8 mouse cellular contexts compared by ENCODE assay signal in genomic region chr16:16828757-16829615, GRCm38 (mm10). TPM values are rescaled to one million over a fixed set of nuclear protein-coding genes. Genes with fewer than 3 reads are reported as not detected.
DNase-seq lines count a peak whose midpoint lies in the region; ATAC-seq lines count a peak whose summit lies in the region.

Gene Spag6l, minus strand, starts transcription at chr16:16829456.

- peak; percentile 67 for ATAC-seq in heart, embryonic 11.5 days (replicated peaks; ENCODE audit: insufficient number of reproducible peaks, low FRiP score, low TSS enrichment)
- peak; percentile 92 for ATAC-seq in kidney, embryonic 15.5 days (replicated peaks; ENCODE audit: low FRiP score)
- ATAC-seq in limb, embryonic 15.5 days (ENCODE audit: insufficient number of reproducible peaks, low FRiP score, low TSS enrichment, low read depth), result peak; percentile 58
- peak; percentile 98 for ATAC-seq in midbrain, embryonic 15.5 days (replicated peaks)

- no peaks in the 10 kb centered on the region for H3K4me1 ChIP-seq in heart, embryonic 11.5 days (ENCODE audit: control insufficient read depth, insufficient read depth, low read length)
- peaks cover 7% of the 10 kb centered on the region for H3K4me1 ChIP-seq in kidney, embryonic 15.5 days
- H3K4me1 ChIP-seq in limb, embryonic 15.5 days, result peaks cover 6% of the 10 kb centered on the region
- no peaks in the 10 kb centered on the region for H3K4me1 ChIP-seq in midbrain, embryonic 15.5 days

- H3K9me3 ChIP-seq in heart, embryonic 11.5 days (replicated peaks; ENCODE audit: control insufficient read depth, low read length), result no peaks in the 10 kb centered on the region
- no peaks in the 10 kb centered on the region for H3K9me3 ChIP-seq in kidney, embryonic 15.5 days (replicated peaks)
- H3K9me3 ChIP-seq in limb, embryonic 15.5 days, result no peaks in the 10 kb centered on the region
- H3K9me3 ChIP-seq in midbrain, embryonic 15.5 days, result no peaks in the 10 kb centered on the region

- WGBS in heart, embryonic 11.5 days (ENCODE audit: insufficient replicate concordance), result 8% methylated on average over 33 of the region's 33 CpGs
- WGBS in kidney, embryonic 15.5 days, result 6% methylated on average over 33 of the region's 33 CpGs
- WGBS in limb, embryonic 15.5 days, result 5% methylated on average over 32 of the region's 33 CpGs
- WGBS in midbrain, embryonic 15.5 days, result 7% methylated on average over 33 of the region's 33 CpGs

- peak within 1 kb of the TSS; percentile 60 for H3K9ac ChIP-seq in heart, embryonic 11.5 days (ENCODE audit: low read depth, low read length)
- H3K9ac ChIP-seq in kidney, embryonic 15.5 days, result peak within 1 kb of the TSS; percentile 21; the same call in 1 of the 2 replicates
- H3K9ac ChIP-seq in limb, embryonic 15.5 days, result no peak within 1 kb of the TSS
- H3K9ac ChIP-seq in midbrain, embryonic 15.5 days, result peak within 1 kb of the TSS; percentile 74

- H3K36me3 ChIP-seq in heart, embryonic 11.5 days (ENCODE audit: control insufficient read depth, insufficient read depth, low read length), result no peaks in the 10 kb centered on the region
- H3K36me3 ChIP-seq in kidney, embryonic 15.5 days, result no peaks in the 10 kb centered on the region
- H3K36me3 ChIP-seq in limb, embryonic 15.5 days, result no peaks in the 10 kb centered on the region
- no peaks in the 10 kb centered on the region for H3K36me3 ChIP-seq in midbrain, embryonic 15.5 days (replicated peaks)

- no peak within 1 kb of the TSS for H3K27ac ChIP-seq in heart, embryonic 11.5 days (ENCODE audit: low read depth, low read length)
- H3K27ac ChIP-seq in kidney, embryonic 15.5 days, result no peak within 1 kb of the TSS
- no peak within 1 kb of the TSS for H3K27ac ChIP-seq in limb, embryonic 15.5 days
- H3K27ac ChIP-seq in midbrain, embryonic 15.5 days, result peak within 1 kb of the TSS; percentile 65; the same call in 1 of the 2 replicates

- DNase-seq in cerebellum, postnatal 25 days, result peak; percentile 8 to 27
- DNase-seq in cerebellum, adult 9-11 months, result no peak
- DNase-seq in embryo, embryonic 10.5 days (ENCODE audit: low spot score), result peak; percentile 81
- DNase-seq in spleen, postnatal 10 days (ENCODE audit: low spot score in 2 of 2), result peak; percentile 19 to 78

- peak within 1 kb of the TSS; percentile 87 for H3K4me2 ChIP-seq in heart, embryonic 11.5 days
- peak within 1 kb of the TSS; percentile 76 for H3K4me2 ChIP-seq in kidney, embryonic 15.5 days
- H3K4me2 ChIP-seq in limb, embryonic 15.5 days, result peak within 1 kb of the TSS; percentile 72
- H3K4me2 ChIP-seq in midbrain, embryonic 15.5 days, result peak within 1 kb of the TSS; percentile 85

- H3K4me3 ChIP-seq in heart, embryonic 11.5 days (ENCODE audit: low read depth, low read length), result peak within 1 kb of the TSS; percentile 47
- H3K4me3 ChIP-seq in kidney, embryonic 15.5 days (replicated peaks), result peak within 1 kb of the TSS; percentile 44
- H3K4me3 ChIP-seq in limb, embryonic 15.5 days, result peak within 1 kb of the TSS; percentile 34
- peak within 1 kb of the TSS; percentile 85 for H3K4me3 ChIP-seq in midbrain, embryonic 15.5 days

- H3K27me3 ChIP-seq in heart, embryonic 11.5 days (ENCODE audit: control insufficient read depth, insufficient read depth, low read length), result no peaks in the 10 kb centered on the region
- no peaks in the 10 kb centered on the region for H3K27me3 ChIP-seq in kidney, embryonic 15.5 days
- no peaks in the 10 kb centered on the region for H3K27me3 ChIP-seq in limb, embryonic 15.5 days
- no peaks in the 10 kb centered on the region for H3K27me3 ChIP-seq in midbrain, embryonic 15.5 days (replicated peaks)

RNA-seq across cellular contexts. Expression of gene Spag6l, which starts in this region (rescaled TPM):
- 0.17 TPM in 1 of 2 replicates, not detected in the other for polyA plus RNA-seq in heart, embryonic 11.5 days (2014; fragmentation: Nextera tagmentation; extraction: Ambion mirVana)
- 0.48 and 0.51 TPM in 2 replicates for polyA plus RNA-seq in kidney, embryonic 15.5 days (2015; fragmentation: Nextera tagmentation; extraction: Ambion mirVana)
- polyA plus RNA-seq in limb, embryonic 15.5 days (2015; fragmentation: Nextera tagmentation; extraction: Ambion mirVana), result not detected in 2 replicates
- 21.4 and 21.7 TPM in 2 replicates for polyA plus RNA-seq in midbrain, embryonic 15.5 days (2015; fragmentation: Nextera tagmentation; extraction: Ambion mirVana)

Comparison
In these comparisons a context has a peak if more than half of its experiments do, and no peak if none do; other contexts are left out.
1. RNA of gene Spag6l (polyA plus RNA-seq): 21.4 to 21.7 TPM in midbrain, embryonic 15.5 days; 0.48 to 0.51 TPM in kidney, embryonic 15.5 days, 0.17 TPM in heart, embryonic 11.5 days and not detected in limb, embryonic 15.5 days; every median in the first group is over 10 times any median in the second.
2. Peak in ATAC-seq, H3K4me3 ChIP-seq, H3K9ac ChIP-seq and H3K4me2 ChIP-seq in heart, embryonic 11.5 days; RNA of the gene not detected or under 1 TPM.
3. Peak in ATAC-seq, H3K4me3 ChIP-seq, H3K9ac ChIP-seq and H3K4me2 ChIP-seq in kidney, embryonic 15.5 days; RNA of the gene not detected or under 1 TPM.
4. Peak in ATAC-seq, H3K4me3 ChIP-seq and H3K4me2 ChIP-seq in limb, embryonic 15.5 days; RNA of the gene not detected or under 1 TPM.
5. H3K4me3 ChIP-seq: peak in every context shown above with its lines; median percentile 85 in midbrain, embryonic 15.5 days; 47 in heart, embryonic 11.5 days; 44 in kidney, embryonic 15.5 days; 34 in limb, embryonic 15.5 days.
6. Peak in every context shown above with its lines, with median percentiles within 50 percentile points of each other: ATAC-seq and H3K4me2 ChIP-seq.